Mouse (Mus musculus) liver, postnatal 0 days (tissue): ENCODE results near the gene Gon4l. TPM values are rescaled to one million over a fixed set of nuclear protein-coding genes. Genes with fewer than 3 reads are reported as not detected.
"Not testable (repeated sequence)": the region's sequence is repeated elsewhere in the genome, so short reads cannot be mapped to it uniquely, and the experiment has no call there.

Source experiments
- ATAC-seq: fragments of 200-750 bp; cut with Nextera tagmentation; 2 replicates; pipeline ENCODE4 v1.8.0; 2017; ENCODE audit warnings: mild to moderate bottlenecking, moderate library complexity
- DNase-seq: peaks from one replicate; pipeline ENCODE4 v3.0.0-alpha.2; 2016
- H3K27ac ChIP-seq: fragments of 300-500 bp; sonication (generic); 2 replicates; pipeline ENCODE4 v1.5.1; 2014; ENCODE audit warnings: antibody characterized with exemption, moderate library complexity, mild to moderate bottlenecking, low read depth
- H3K27me3 ChIP-seq: fragments of 300-500 bp; sonication (generic); 2 replicates; pipeline ENCODE4 v1.6.1; 2014; ENCODE audit warnings: low read length, control low read depth, mixed read lengths; ENCODE audit not compliant: insufficient read depth
- H3K36me3 ChIP-seq: fragments of 300-500 bp; sonication (generic); replicated peaks from 2 replicates; pipeline ENCODE4 v1.6.1; 2014; ENCODE audit warnings: mild to moderate bottlenecking, control low read depth, low read length, moderate library complexity, mixed read lengths; ENCODE audit not compliant: insufficient read depth
- H3K4me1 ChIP-seq: fragments of 300-500 bp; sonication (generic); 2 replicates; pipeline ENCODE4 v1.6.1; 2014; ENCODE audit warnings: antibody characterized with exemption, mild to moderate bottlenecking, control low read depth; ENCODE audit not compliant: insufficient read depth
- H3K4me2 ChIP-seq: fragments of 300-500 bp; sonication (generic); 2 replicates; pipeline ENCODE4 v1.6.1; 2014; ENCODE audit warnings: low read depth, mild to moderate bottlenecking, low read length, moderate library complexity, mixed read lengths
- H3K4me3 ChIP-seq: fragments of 300-500 bp; sonication (generic); 2 replicates; pipeline ENCODE4 v1.5.1; 2014; ENCODE audit warnings: low read depth, low read length
- H3K9ac ChIP-seq: fragments of 300-500 bp; sonication (generic); replicated peaks from 2 replicates; pipeline ENCODE4 v1.6.1; 2014; ENCODE audit warnings: mild to moderate bottlenecking, moderate library complexity
- H3K9me3 ChIP-seq: fragments of 300-500 bp; sonication (generic); 2 replicates; pipeline ENCODE4 v1.6.1; 2016; ENCODE audit warnings: mild to moderate bottlenecking, control low read depth, low read length, mixed read lengths
- CTCF ChIP-seq: sonication (generic); IDR thresholded peaks from 2 replicates; pipeline ENCODE4 v1.5.1; 2016; ENCODE audit warnings: antibody characterized with exemption, low read depth
- EP300 ChIP-seq: IDR thresholded peaks from 2 replicates; pipeline ENCODE4 v1.6.1; 2016; ENCODE audit warnings: antibody characterized with exemption, low read depth, mild to moderate bottlenecking
- WGBS: fragments of 180-500 bp; shearing (Covaris S2); extraction: QIAGEN DNeasy Blood & Tissue Kit; methylation state at CpG from one replicate; pipeline ENCODE4 v1.1.7; 2014; ENCODE audit not compliant: insufficient replicate concordance; 5-methylcytosine and 5-hydroxymethylcytosine counted together
- polyA plus RNA-seq: library from polyadenylated mRNA; unstranded; fragments of >200 nt; fragmentation: Nextera tagmentation; extraction: Ambion mirVana; gene quantifications from 2 replicates; pipeline ENCODE4 v1.2.1, GENCODE M21; 2015

The Gon4l gene
- polyA plus RNA-seq = 1.5 and 1.6 TPM in 2 replicates

- DNase-seq (peak; percentile 45), ATAC-seq (peak; percentile 85)
- 4% methylated on average over 20 of the region's 39 CpGs for WGBS
- Histone ChIP-seq H3K27ac (peak within 1 kb of the TSS; percentile 24; the same call in 1 of the 2 replicates), H3K9ac (peak within 1 kb of the TSS; percentile 57), H3K4me2 (peak within 1 kb of the TSS; percentile 49), H3K4me3 (peak within 1 kb of the TSS; percentile 45)
- not testable (repeated sequence) for H3K9me3 ChIP-seq, H3K36me3 ChIP-seq, H3K27me3 ChIP-seq, H3K4me1 ChIP-seq
These were observed at the start of gene Gon4l for GRCm38 (mm10) chr3:88834951-88835491. Gene Gon4l, plus strand, starts transcription at chr3:88835231.

GRCm38 (mm10) chr3:88786323-88786722, 48.7 kb upstream of the Gon4l start:
- H3K27ac ChIP-seq, H3K9me3 ChIP-seq, H3K36me3 ChIP-seq, H3K27me3 ChIP-seq, H3K4me2 ChIP-seq, H3K4me3 ChIP-seq, H3K9ac ChIP-seq, H3K4me1 ChIP-seq, ATAC-seq, DNase-seq: not testable (repeated sequence)
- 85% methylated on average over 1 of the region's 4 CpGs for WGBS

GRCm38 (mm10) chr3:88786805-88787204, 48.2 kb upstream of the Gon4l start:
- DNase-seq, H3K4me3 ChIP-seq, H3K9ac ChIP-seq, H3K27ac ChIP-seq, H3K4me2 ChIP-seq, ATAC-seq, H3K4me1 ChIP-seq, H3K36me3 ChIP-seq, H3K9me3 ChIP-seq, H3K27me3 ChIP-seq: not testable (repeated sequence)
- WGBS = no CpG with 5 or more reads among the region's 8 CpGs

- DNase-seq, H3K27ac ChIP-seq, H3K9ac ChIP-seq, H3K4me2 ChIP-seq, H3K36me3 ChIP-seq, H3K9me3 ChIP-seq, ATAC-seq, H3K27me3 ChIP-seq, H3K4me3 ChIP-seq, H3K4me1 ChIP-seq: not testable (repeated sequence)
- no CpG with 5 or more reads among the region's 4 CpGs for WGBS
These were observed 47.0 kb upstream of the Gon4l start for GRCm38 (mm10) chr3:88788033-88788432.

- H3K36me3 ChIP-seq = not testable (repeated sequence)
- WGBS = 76% methylated on average over 6 of the region's 6 CpGs
These were observed 37.5 kb upstream of the Gon4l start for GRCm38 (mm10) chr3:88797507-88797906.

GRCm38 (mm10) chr3:88803910-88804540, 31.0 kb upstream of the Gon4l start:
- H3K4me3 ChIP-seq = no peak overlapping the region
- no peaks in the 10 kb centered on the region for H3K9me3 ChIP-seq
- TF ChIP-seq EP300 (no peak), CTCF (no peak)
- peaks cover 9% of the 10 kb centered on the region for H3K36me3 ChIP-seq
- no peaks in the 10 kb centered on the region for H3K4me1 ChIP-seq
- ATAC-seq = no peak
- no peak overlapping the region for H3K27ac ChIP-seq
- H3K27me3 ChIP-seq = no peaks in the 10 kb centered on the region
- WGBS = 81% methylated on average over 5 of the region's 5 CpGs
- no peak for DNase-seq
- H3K9ac ChIP-seq = no peak overlapping the region
- no peak overlapping the region for H3K4me2 ChIP-seq

More at GRCm38 (mm10) chr3:88797507-88797906, 37.5 kb upstream of the Gon4l start:
- not testable (repeated sequence) for H3K4me1 ChIP-seq, H3K4me3 ChIP-seq, H3K9me3 ChIP-seq, H3K27me3 ChIP-seq, ATAC-seq, H3K4me2 ChIP-seq, H3K27ac ChIP-seq, H3K9ac ChIP-seq, DNase-seq
- TF ChIP-seq CTCF = 0 out of 2 replicates have a peak, but pooled peaks have one; percentile 13

GRCm38 (mm10) chr3:88825710-88826109, 9.3 kb upstream of the Gon4l start:
- H3K9me3 ChIP-seq = no peaks in the 10 kb centered on the region

More at GRCm38 (mm10) chr3:88825710-88826109, 9.3 kb upstream of the Gon4l start:
- TF ChIP-seq EP300 (no peak), CTCF (0 out of 2 replicates have a peak, but pooled peaks have one; percentile 17)
- Histone ChIP-seq H3K4me3 (no peak overlapping the region), H3K36me3 (0 out of 2 replicates have a peak, but pooled peaks cover 4% of the 10 kb centered on the region), H3K27ac (no peak overlapping the region), H3K4me1 (no peaks in the 10 kb centered on the region), H3K9ac (no peak overlapping the region), H3K27me3 (no peaks in the 10 kb centered on the region), H3K4me2 (no peak overlapping the region)
- WGBS = no CpG with 5 or more reads among the region's 1 CpGs
- no peak for ATAC-seq
- DNase-seq = no peak
